Mouse (Mus musculus) CH12.LX (cell line): ENCODE measurements at regions not wholly inside any gene's neighbourhood (a gene's known extent, or its start where the extent isn't known, plus 50 kb on each side); places are given as distances from the start of the nearest gene placed in this dataset.

Experiments
- DNase-seq: peaks from one replicate; pipeline ENCODE4 v3.0.0-alpha.2; 2013; ENCODE audit errors: extremely low read depth
- H3K27ac ChIP-seq: 2 replicates; pipeline ENCODE4 v1.5.1; 2012; ENCODE audit warnings: low read depth, mild to moderate bottlenecking, control low read depth, moderate library complexity; ENCODE audit not compliant: insufficient read depth
- H3K27me3 ChIP-seq: replicated peaks from 2 replicates; pipeline ENCODE3; 2012; ENCODE audit warnings: inconsistent platforms
- H3K36me3 ChIP-seq, 2 experiments: replicated peaks in 1 of 2; 2 replicates each; pipeline versions ENCODE3 to v1.6.1; 2012; ENCODE audit warnings: inconsistent platforms in 1 of 2, low read length in 1 of 2, mild to moderate bottlenecking in 1 of 2, mixed read lengths in 1 of 2, moderate library complexity in 1 of 2; ENCODE audit not compliant: control insufficient read depth in 1 of 2, insufficient read depth in 1 of 2
- H3K4me1 ChIP-seq, 2 experiments: 2 replicates each; pipeline ENCODE4 v1.6.1; 2012; ENCODE audit warnings: inconsistent platforms in 1 of 2, moderate library complexity in 1 of 2; ENCODE audit not compliant: insufficient read depth in 2 of 2, control insufficient read depth in 1 of 2
- H3K4me2 ChIP-seq: 2 replicates; pipeline ENCODE4 v1.6.1; 2012; ENCODE audit warnings: low read depth, mild to moderate bottlenecking, control low read depth; ENCODE audit not compliant: poor library complexity, insufficient read depth, severe bottlenecking
- H3K4me3 ChIP-seq, 3 experiments: fragments of 150-350 bp in 1 of 3; sonication (generic) in 1 of 3; replicated peaks in 1 of 3; 2 replicates each; pipeline versions ENCODE3 to v1.5.1; 2011 to 2012; ENCODE audit warnings: low read depth in 2 of 3, low read length in 2 of 3, mild to moderate bottlenecking in 2 of 3, moderate library complexity in 2 of 3, control low read depth in 1 of 3, improper control_type of control experiment in 1 of 3, inconsistent platforms in 1 of 3, mixed read lengths in 1 of 3; ENCODE audit not compliant: poor library complexity in 1 of 3
- H3K79me2 ChIP-seq: replicated peaks from 2 replicates; pipeline ENCODE4 v1.6.1; 2012; ENCODE audit warnings: mild to moderate bottlenecking, moderate library complexity; ENCODE audit not compliant: control insufficient read depth, poor library complexity, insufficient read depth, severe bottlenecking; ENCODE audit errors: extremely low read depth
- H3K9ac ChIP-seq: 2 replicates; pipeline ENCODE4 v1.6.1; 2012; ENCODE audit warnings: low read depth, mild to moderate bottlenecking, control low read depth, moderate library complexity; ENCODE audit not compliant: insufficient read depth
- H3K9me3 ChIP-seq: replicated peaks from 2 replicates; pipeline ENCODE3; 2012; ENCODE audit warnings: low read length, inconsistent platforms, mixed read lengths
- BHLHE40 ChIP-seq: IDR thresholded peaks from 2 replicates; pipeline ENCODE4 v1.6.1; 2011; ENCODE audit warnings: mild to moderate bottlenecking, low read depth, low read length, improper control_type of control experiment
- CHD1 ChIP-seq: IDR thresholded peaks from 2 replicates; pipeline ENCODE4 v1.6.1; 2012; ENCODE audit warnings: low read depth, low read length, improper control_type of control experiment, inconsistent platforms
- CHD2 ChIP-seq: IDR thresholded peaks from 2 replicates; pipeline ENCODE4 v1.6.1; 2011; ENCODE audit warnings: low read length, improper control_type of control experiment
- CTCF ChIP-seq, 2 experiments: IDR thresholded peaks in 1 of 2; conservative IDR thresholded peaks in 1 of 2; 2 replicates each; pipeline ENCODE4 v1.5.1; 2011 to 2012; ENCODE audit warnings: low read depth in 2 of 2, low read length in 2 of 2, improper control_type of control experiment in 1 of 2, inconsistent platforms in 1 of 2, mild to moderate bottlenecking in 1 of 2, moderate library complexity in 1 of 2
- ELF1 ChIP-seq: IDR thresholded peaks from 2 replicates; pipeline ENCODE4 v1.6.1; 2014; ENCODE audit warnings: low read depth, mild to moderate bottlenecking, inconsistent platforms, low read length, improper control_type of control experiment
- EP300 ChIP-seq: IDR thresholded peaks from 2 replicates; pipeline ENCODE4 v1.6.1; 2011; ENCODE audit warnings: low read length, improper control_type of control experiment
- HCFC1 ChIP-seq: IDR thresholded peaks from 2 replicates; pipeline ENCODE4 v1.6.1; 2012; ENCODE audit warnings: low read depth, mild to moderate bottlenecking, inconsistent platforms, low read length, improper control_type of control experiment
- JUN ChIP-seq: IDR thresholded peaks from 2 replicates; pipeline ENCODE4 v1.6.1; 2011; ENCODE audit warnings: low read depth, mild to moderate bottlenecking, low read length, improper control_type of control experiment, moderate library complexity; ENCODE audit not compliant: insufficient read depth
- JUND ChIP-seq: conservative IDR thresholded peaks from 2 replicates; pipeline ENCODE4 v1.6.1; 2011; ENCODE audit warnings: low read depth, low read length, improper control_type of control experiment
- KAT2A ChIP-seq: IDR thresholded peaks from 2 replicates; pipeline ENCODE4 v1.6.1; 2012; ENCODE audit warnings: low read length, improper control_type of control experiment, inconsistent platforms; ENCODE audit not compliant: insufficient replicate concordance
- MAFK ChIP-seq: IDR thresholded peaks from 2 replicates; pipeline ENCODE4 v1.6.1; 2011; ENCODE audit warnings: low read length, improper control_type of control experiment; ENCODE audit not compliant: insufficient replicate concordance
- MAZ ChIP-seq: IDR thresholded peaks from 2 replicates; pipeline ENCODE4 v1.6.1; 2012; ENCODE audit warnings: low read depth, mild to moderate bottlenecking, inconsistent platforms, low read length, improper control_type of control experiment, moderate library complexity
- MEF2A ChIP-seq: IDR thresholded peaks from 2 replicates; pipeline ENCODE4 v1.6.1; 2014; ENCODE audit warnings: low read depth, mild to moderate bottlenecking, inconsistent platforms, low read length, improper control_type of control experiment, borderline replicate concordance
- NRF1 ChIP-seq: IDR thresholded peaks from 2 replicates; pipeline ENCODE4 v1.6.1; 2014; ENCODE audit warnings: low read depth, mild to moderate bottlenecking, inconsistent platforms, low read length, improper control_type of control experiment, moderate library complexity
- POLR2AphosphoS2 ChIP-seq: IDR thresholded peaks from 2 replicates; pipeline ENCODE4 v1.6.1; 2011; ENCODE audit warnings: low read depth, low read length, improper control_type of control experiment
- RAD21 ChIP-seq: IDR thresholded peaks from 2 replicates; pipeline ENCODE4 v1.6.1; 2011; ENCODE audit warnings: low read depth, mild to moderate bottlenecking, low read length, improper control_type of control experiment, moderate library complexity
- RCOR1 ChIP-seq: conservative IDR thresholded peaks from 2 replicates; pipeline ENCODE4 v1.6.1; 2012; ENCODE audit warnings: low read depth, mild to moderate bottlenecking, inconsistent platforms, low read length, improper control_type of control experiment
- SMC3 ChIP-seq: IDR thresholded peaks from 2 replicates; pipeline ENCODE4 v1.6.1; 2011; ENCODE audit warnings: low read depth, low read length, improper control_type of control experiment
- TBP ChIP-seq: conservative IDR thresholded peaks from 2 replicates; pipeline ENCODE4 v1.6.1; 2011; ENCODE audit warnings: low read depth, low read length, improper control_type of control experiment
- USF1 ChIP-seq: IDR thresholded peaks from 2 replicates; pipeline ENCODE4 v1.6.1; 2014; ENCODE audit warnings: low read depth, mild to moderate bottlenecking, inconsistent platforms, low read length, improper control_type of control experiment
- USF2 ChIP-seq: conservative IDR thresholded peaks from 2 replicates; pipeline ENCODE4 v1.6.1; 2011; ENCODE audit warnings: low read depth, low read length, improper control_type of control experiment
- ZKSCAN1 ChIP-seq: IDR thresholded peaks from 2 replicates; pipeline ENCODE4 v1.6.1; 2012; ENCODE audit warnings: low read depth, inconsistent platforms, low read length, improper control_type of control experiment, borderline replicate concordance
- dilution Hi-C: fragments of 300-500 bp; cut with MboI; formaldehyde crosslinking; loops from 2 replicates; pipeline ENCODE4 v1.14.3; 2020; ENCODE audit warnings: low sequenced_read_pairs; ENCODE audit not compliant: extremely low pct_unique_long_range_greater_than_20kb, extremely low pct_ligation_motif_present
- in situ Hi-C: fragments of 300-500 bp; cut with MboI; formaldehyde crosslinking; loops from 3 replicates; pipeline ENCODE4 v1.14.3; 2019; ENCODE audit warnings: low sequenced_read_pairs, low pct_ligation_motif_present, low pct_unique_long_range_greater_than_20kb, mixed read lengths

GRCm38 (mm10) chr10:16538379-16538778 lies 1184.6 kb upstream of the Cited2 start:
- no peak for DNase-seq

GRCm38 (mm10) chr10:16545445-16545844 lies 1177.6 kb upstream of the Cited2 start:
- H3K9me3 ChIP-seq, result no peaks in the 10 kb centered on the region
- no peaks in the 10 kb centered on the region for H3K27me3 ChIP-seq
- H3K79me2 ChIP-seq, result no peaks in the 10 kb centered on the region
- H3K4me1 ChIP-seq, result no peaks in the 10 kb centered on the region
- H3K4me2 ChIP-seq, result no peak overlapping the region
- no peak overlapping the region for H3K27ac ChIP-seq
- H3K36me3 ChIP-seq, result no peaks in the 10 kb centered on the region
- dilution Hi-C loops, result no loop called here
- DNase-seq, result no peak
- no peak for TF ChIP-seq RAD21
- no peak for TF ChIP-seq CHD2
- no peak for TF ChIP-seq CHD1
- no peak for TF ChIP-seq USF1
- no peak for TF ChIP-seq HCFC1
- TF ChIP-seq MAZ, result no peak
- TF ChIP-seq, all 38 proteins: peak for 0
- no peak overlapping the region for H3K4me3 ChIP-seq
- in situ Hi-C loops, result no loop called here
- no peak overlapping the region for H3K9ac ChIP-seq

More at GRCm38 (mm10) chr10:16538379-16538778, 1184.6 kb upstream of the Cited2 start:
- no peak overlapping the region for H3K4me2 ChIP-seq
- no peak overlapping the region for H3K4me3 ChIP-seq
- H3K27ac ChIP-seq, result no peak overlapping the region
- H3K27me3 ChIP-seq, result no peaks in the 10 kb centered on the region
- no peak overlapping the region for H3K9ac ChIP-seq
- no peaks in the 10 kb centered on the region for H3K9me3 ChIP-seq
- in situ Hi-C loops, result no loop called here
- no peaks in the 10 kb centered on the region for H3K79me2 ChIP-seq
- no peaks in the 10 kb centered on the region for H3K36me3 ChIP-seq
- H3K4me1 ChIP-seq, result no peaks in the 10 kb centered on the region
- dilution Hi-C loops, result no loop called here
- TF ChIP-seq MAZ (no peak), SMC3 (no peak), RCOR1 (no peak), JUN (no peak), NRF1 (no peak), USF2 (no peak), TBP (no peak)
- TF ChIP-seq, all 38 proteins: peak for 0

- in situ Hi-C loops (no loop called here), dilution Hi-C loops (no loop called here)
- Histone ChIP-seq H3K27me3 (no peaks in the 10 kb centered on the region), H3K36me3 (no peaks in the 10 kb centered on the region), H3K9ac (no peak overlapping the region), H3K79me2 (no peaks in the 10 kb centered on the region), H3K4me1 (no peaks in the 10 kb centered on the region), H3K9me3 (no peaks in the 10 kb centered on the region), H3K4me2 (no peak overlapping the region), H3K4me3 (no peak overlapping the region), H3K27ac (no peak overlapping the region)
- no peak for DNase-seq
- no peak for TF ChIP-seq HCFC1
- no peak for TF ChIP-seq ELF1
- TF ChIP-seq NRF1, result no peak
- no peak for TF ChIP-seq POLR2AphosphoS2
- TF ChIP-seq EP300, result no peak
- TF ChIP-seq ZKSCAN1, result no peak
- TF ChIP-seq JUND, result no peak
- TF ChIP-seq BHLHE40, result no peak
- TF ChIP-seq MAFK, result no peak
- no peak for TF ChIP-seq CTCF (conservative IDR thresholded peaks at IDR 0.05 in 1 of 2, IDR thresholded peaks at IDR 0.05 in 1 of 2; ENCODE audit: low read depth in 2 of 2, low read length in 2 of 2)
- no peak for TF ChIP-seq MEF2A
- TF ChIP-seq MAZ, result no peak
- no peak for TF ChIP-seq KAT2A
Measured at GRCm38 (mm10) chr10:16552861-16553635, 1170.0 kb upstream of the Cited2 start.
